25 mouse cellular contexts compared by ENCODE assay signal in genomic region chr4:134884364-134884763, GRCm38 (mm10). TPM values are rescaled to one million over a fixed set of nuclear protein-coding genes. Genes with fewer than 3 reads are reported as not detected.
DNase-seq lines count a peak whose midpoint lies in the region; ATAC-seq and TF ChIP-seq lines count a peak whose summit lies in the region.
"Had no signal": no experiment of that assay in that cellular context is flagged by ENCODE, and none has a peak within 500 bp of the region (broad histone marks: within the 10 kb centered on the region; RNA-seq: fewer than 3 reads in every experiment).

No protein-coding gene starts in this region.

- H3K4me2 ChIP-seq in heart, postnatal 0 days (ENCODE audit: low read depth, low read length): no peak overlapping the region
- H3K4me2 ChIP-seq in hindbrain, embryonic 12.5 days (replicated peaks): no peak overlapping the region
- H3K4me2 ChIP-seq: embryonic facial prominence, embryonic 12.5 days; forebrain, embryonic 12.5 days; hindbrain, embryonic 15.5 days; kidney, embryonic 15.5 days had no signal

- no peaks in the 10 kb centered on the region for H3K27me3 ChIP-seq in heart, postnatal 0 days (ENCODE audit: control insufficient read depth, insufficient read depth, low read length)
- no peaks in the 10 kb centered on the region for H3K27me3 ChIP-seq in hindbrain, embryonic 12.5 days
- H3K27me3 ChIP-seq: embryonic facial prominence, embryonic 12.5 days; hindbrain, embryonic 15.5 days; kidney, embryonic 15.5 days; Patski had no signal

- no peak for DNase-seq in frontal cortex, postnatal 25 days (ENCODE audit: low spot score in 2 of 2)
- DNase-seq in heart, adult 8-10 months (ENCODE audit: low spot score): peak; percentile 6
- DNase-seq in heart, postnatal 25 days (ENCODE audit: low spot score): no peak
- DNase-seq in brain, adult 2 months (ENCODE audit: low read depth, low spot score): peak; percentile 52
- peak; percentile 30 for DNase-seq in heart, postnatal 0 days (ENCODE audit: low spot score)
- DNase-seq in layer of hippocampus, adult 11-12 months (ENCODE audit: low spot score): no peak
- DNase-seq: adrenal gland, postnatal 14 days; cerebellum, adult 2 months; cerebellum, postnatal 10 days; embryo, embryonic 11 days; gastrocnemius, adult 2 months; gastrocnemius, postnatal 25 days; kidney, adult 2 months had no signal

- peaks cover 7% of the 10 kb centered on the region; the same call in 1 of the 2 replicates for H3K9me3 ChIP-seq in heart, postnatal 0 days (replicated peaks; ENCODE audit: control insufficient read depth, low read length)
- no peaks in the 10 kb centered on the region for H3K9me3 ChIP-seq in hindbrain, embryonic 12.5 days (replicated peaks)
- H3K9me3 ChIP-seq: forebrain, embryonic 12.5 days; hindbrain, embryonic 10.5 days; hindbrain, embryonic 15.5 days; kidney, embryonic 15.5 days had no signal

- H3K9ac ChIP-seq in heart, postnatal 0 days (replicated peaks; ENCODE audit: low read depth, low read length): no peak overlapping the region
- H3K9ac ChIP-seq in hindbrain, embryonic 12.5 days: no peak overlapping the region
- H3K9ac ChIP-seq: embryonic facial prominence, embryonic 12.5 days; forebrain, embryonic 12.5 days; hindbrain, embryonic 15.5 days; kidney, embryonic 15.5 days had no signal

- no peak for TF ChIP-seq EP300 in heart, postnatal 0 days (IDR thresholded peaks at IDR 0.05; ENCODE audit: low read depth)

- H3K4me3 ChIP-seq in heart, postnatal 0 days (ENCODE audit: low read depth, low read length): no peak overlapping the region
- H3K4me3 ChIP-seq in hindbrain, embryonic 12.5 days: no peak overlapping the region
- H3K4me3 ChIP-seq: embryonic facial prominence, embryonic 12.5 days; forebrain, embryonic 12.5 days; gastrocnemius, adult 2 months; hindbrain, embryonic 10.5 days; hindbrain, embryonic 15.5 days; kidney, embryonic 15.5 days had no signal

- peaks cover 16% of the 10 kb centered on the region for H3K4me1 ChIP-seq in heart, postnatal 0 days (ENCODE audit: control insufficient read depth, insufficient read depth)
- H3K4me1 ChIP-seq in hindbrain, embryonic 12.5 days: peaks cover 5% of the 10 kb centered on the region

- H3K27ac ChIP-seq in heart, postnatal 0 days (ENCODE audit: low read depth): peak overlapping the region; percentile 85
- no peak overlapping the region for H3K27ac ChIP-seq in hindbrain, embryonic 12.5 days
- H3K27ac ChIP-seq: embryonic facial prominence, embryonic 12.5 days; forebrain, embryonic 12.5 days; gastrocnemius, adult 2 months; hindbrain, embryonic 10.5 days; hindbrain, embryonic 15.5 days; kidney, embryonic 15.5 days had no signal

- intact Hi-C loops in heart, postnatal 25 days (cut with DNase I): loop anchor here (10.0 kb wide), 1 partner anchor 340 kb away; no protein-coding TSS in a partner anchor

- H3K36me3 ChIP-seq in heart, postnatal 0 days (replicated peaks; ENCODE audit: control insufficient read depth, insufficient read depth, low read length): no peaks in the 10 kb centered on the region
- H3K36me3 ChIP-seq in hindbrain, embryonic 12.5 days: no peaks in the 10 kb centered on the region
- H3K36me3 ChIP-seq: embryonic facial prominence, embryonic 12.5 days; forebrain, embryonic 12.5 days; hindbrain, embryonic 10.5 days; hindbrain, embryonic 15.5 days; kidney, embryonic 15.5 days had no signal

- TF ChIP-seq CTCF in heart, postnatal 0 days (IDR thresholded peaks at IDR 0.05; ENCODE audit: low read depth): no peak

- 42% methylated on average over 4 of the region's 4 CpGs for WGBS in heart, postnatal 0 days
- WGBS in hindbrain, embryonic 12.5 days: 97% methylated on average over 4 of the region's 4 CpGs

- 0 out of 2 replicates have a peak, but pooled peaks have one; percentile 16 for ATAC-seq in frontal cortex, adult (ENCODE audit: low TSS enrichment)
- peak; percentile 41 for ATAC-seq in heart, postnatal 0 days (ENCODE audit: insufficient read depth, low read depth)
- ATAC-seq in hindbrain, embryonic 12.5 days (ENCODE audit: low FRiP score): no peak
- ATAC-seq: activated CD4-positive, CD25-positive, alpha-beta regulatory T cell, adult 4 months; forebrain, embryonic 16.5 days; intestine, embryonic 16.5 days; Patski had no signal

RNA-seq across cellular contexts. Expression of gene Rhd, which starts 20.0 kb away (rescaled TPM):
- 10 to 100 TPM in 1 of 4 experiments, 1 to 10 TPM in 3; 8.4 to 10.2 (median 8.5) TPM for total RNA-seq in heart, adult 8-10 months (2022)
- total RNA-seq in heart, postnatal 25 days (2021): 1 to 10 TPM; 1.5 to 1.6 TPM
- total RNA-seq in heart, postnatal 0 days (2014; rRNA removed; ENCODE audit: low replicate concordance): 5.3 and 7.7 TPM in 2 replicates
- 10.1 and 10.3 TPM in 2 replicates for polyA plus RNA-seq in heart, postnatal 0 days (2015; fragmentation: Nextera tagmentation; extraction: Ambion mirVana)
- 7.9 and 10.1 TPM in 2 replicates for polyA plus RNA-seq in hindbrain, embryonic 12.5 days (2016; fragmentation: Nextera tagmentation; extraction: Ambion mirVana)
- total RNA-seq: gastrocnemius, adult 2 months; gastrocnemius, postnatal 25 days; granulocyte monocyte progenitor cell, adult 5-6 weeks had no signal

RNA-seq across cellular contexts. Expression of gene Tmem50a, which starts 30.5 kb away (rescaled TPM):
- total RNA-seq in heart, adult 8-10 months (2022): 10 to 100 TPM; 63.0 to 64.1 (median 63.5) TPM
- 10 to 100 TPM; 57.7 to 67.6 TPM for total RNA-seq in heart, postnatal 25 days (2021)
- total RNA-seq in heart, postnatal 0 days (2014; rRNA removed; ENCODE audit: low replicate concordance): 111 and 117 TPM in 2 replicates
- 160 and 171 TPM in 2 replicates for polyA plus RNA-seq in heart, postnatal 0 days (2015; fragmentation: Nextera tagmentation; extraction: Ambion mirVana)
- polyA plus RNA-seq in hindbrain, embryonic 12.5 days (2016; fragmentation: Nextera tagmentation; extraction: Ambion mirVana): 163 and 169 TPM in 2 replicates

RNA-seq across cellular contexts. Expression of gene Maco1, which starts 31.2 kb away (rescaled TPM):
- 10 to 100 TPM; 21.1 to 25.0 (median 23.2) TPM for total RNA-seq in heart, adult 8-10 months (2022)
- 10 to 100 TPM; 18.6 to 22.1 TPM for total RNA-seq in heart, postnatal 25 days (2021)
- total RNA-seq in heart, postnatal 0 days (2014; rRNA removed; ENCODE audit: low replicate concordance): 23.5 and 32.1 TPM in 2 replicates
- polyA plus RNA-seq in heart, postnatal 0 days (2015; fragmentation: Nextera tagmentation; extraction: Ambion mirVana): 21.7 and 21.8 TPM in 2 replicates
- polyA plus RNA-seq in hindbrain, embryonic 12.5 days (2016; fragmentation: Nextera tagmentation; extraction: Ambion mirVana): 89.8 and 97.9 TPM in 2 replicates

RNA-seq across cellular contexts. Expression of gene Rsrp1, which starts 39.0 kb away (rescaled TPM):
- 100 to 1,000 TPM in 3 of 4 experiments, 10 to 100 TPM in 1; 97.1 to 165 (median 123) TPM for total RNA-seq in heart, adult 8-10 months (2022)
- 100 to 1,000 TPM; 153 to 208 TPM for total RNA-seq in heart, postnatal 25 days (2021)
- 80.5 and 85.8 TPM in 2 replicates for total RNA-seq in heart, postnatal 0 days (2014; rRNA removed; ENCODE audit: low replicate concordance)
- 295 and 322 TPM in 2 replicates for polyA plus RNA-seq in heart, postnatal 0 days (2015; fragmentation: Nextera tagmentation; extraction: Ambion mirVana)
- polyA plus RNA-seq in hindbrain, embryonic 12.5 days (2016; fragmentation: Nextera tagmentation; extraction: Ambion mirVana): 536 and 591 TPM in 2 replicates

RNA-seq across cellular contexts. Expression of gene Syf2, which starts 46.3 kb away (rescaled TPM):
- total RNA-seq in heart, adult 8-10 months (2022): 10 to 100 TPM; 51.6 to 66.1 (median 59.4) TPM
- 10 to 100 TPM; 48.6 to 52.4 TPM for total RNA-seq in heart, postnatal 25 days (2021)
- 19.5 and 31.1 TPM in 2 replicates for total RNA-seq in heart, postnatal 0 days (2014; rRNA removed; ENCODE audit: low replicate concordance)
- polyA plus RNA-seq in heart, postnatal 0 days (2015; fragmentation: Nextera tagmentation; extraction: Ambion mirVana): 66.8 and 73.3 TPM in 2 replicates
- polyA plus RNA-seq in hindbrain, embryonic 12.5 days (2016; fragmentation: Nextera tagmentation; extraction: Ambion mirVana): 77.2 and 80.7 TPM in 2 replicates

Comparison
In these comparisons a context has a peak if more than half of its experiments do, and no peak if none do; other contexts are left out.
1. DNase-seq: peak in heart, adult 8-10 months (single experiment), brain, adult 2 months (single experiment) and heart, postnatal 0 days (single experiment); none in frontal cortex, postnatal 25 days (0 of 2), heart, postnatal 25 days (single experiment) and layer of hippocampus, adult 11-12 months (single experiment).